Mouse (Mus musculus) right cerebral cortex, adult 18-20 months (tissue): Measurements from ENCODE around the gene Rps28.
"Not testable (repeated sequence)": the region's sequence is repeated elsewhere in the genome, so short reads cannot be mapped to it uniquely, and the experiment has no call there.

Experiments
- DNase-seq: peaks from one replicate; pipeline ENCODE4 v3.0.0; 2022; ENCODE audit warnings: mixed read lengths

Rps28 gene

GRCm38 (mm10) chr17:33824084-33824996, at the start of gene Rps28, which contains the start of gene Ndufa7:
TSS of gene Rps28 (minus strand) at chr17:33824562.
TSS of gene Ndufa7 (plus strand) at chr17:33824572.
- DNase-seq = peak; percentile 98

GRCm38 (mm10) chr17:33873537-33873936, 49.2 kb upstream of the Rps28 start, which contains the start of gene Gm7029:
TSS of gene Gm7029 (plus strand) at chr17:33873837.
- DNase-seq = not testable (repeated sequence)

GRCm38 (mm10) chr17:33865330-33866030, 41.1 kb upstream of the Rps28 start:
- DNase-seq = peak; percentile 92

- no peak for DNase-seq
These were observed 33.5 kb upstream of the Rps28 start for GRCm38 (mm10) chr17:33857816-33858215.

- no peak for DNase-seq
These were observed 27.0 kb upstream of the Rps28 start for GRCm38 (mm10) chr17:33851331-33851730.

- DNase-seq = no peak
These were observed 23.8 kb upstream of the Rps28 start for GRCm38 (mm10) chr17:33848139-33848538.

GRCm38 (mm10) chr17:33844196-33844595, 19.8 kb upstream of the Rps28 start:
- no peak for DNase-seq

GRCm38 (mm10) chr17:33842966-33843795, 18.8 kb upstream of the Rps28 start, which contains the start of gene Cd320:
TSS of gene Cd320 (plus strand) at chr17:33843091.
- peak; percentile 93 for DNase-seq

- DNase-seq = no peak
These were observed 5.2 kb upstream of the Rps28 start for GRCm38 (mm10) chr17:33829561-33829960.

GRCm38 (mm10) chr17:33828892-33829291, 4.5 kb upstream of the Rps28 start:
- no peak for DNase-seq

GRCm38 (mm10) chr17:33826850-33827249, 2.5 kb upstream of the Rps28 start:
- peak; percentile 67 for DNase-seq

- no peak for DNase-seq
These were observed 1.1 kb upstream of the Rps28 start for GRCm38 (mm10) chr17:33825462-33825861.

- not testable (repeated sequence) for DNase-seq
These were observed 602 bp upstream of the Rps28 start for GRCm38 (mm10) chr17:33824997-33825330.

GRCm38 (mm10) chr17:33823171-33823570, 1.2 kb downstream of the Rps28 start:
- not testable (repeated sequence) for DNase-seq

- DNase-seq = no peak
These were observed 1.9 kb downstream of the Rps28 start for GRCm38 (mm10) chr17:33822436-33822959.

- DNase-seq = no peak
These were observed 6.3 kb downstream of the Rps28 start for GRCm38 (mm10) chr17:33817969-33818643.

GRCm38 (mm10) chr17:33817184-33817968, 7.0 kb downstream of the Rps28 start:
- peak; percentile 95 for DNase-seq

GRCm38 (mm10) chr17:33816612-33817011, 7.8 kb downstream of the Rps28 start:
- DNase-seq = no peak

- no peak for DNase-seq
These were observed 9.0 kb downstream of the Rps28 start for GRCm38 (mm10) chr17:33815399-33815798.

- DNase-seq = no peak
These were observed 11.4 kb downstream of the Rps28 start for GRCm38 (mm10) chr17:33812990-33813389.

GRCm38 (mm10) chr17:33812475-33812874, 11.9 kb downstream of the Rps28 start:
- no peak for DNase-seq
